ENCODE assay signal across 8 mouse cellular contexts in the genomic region with DNA sequence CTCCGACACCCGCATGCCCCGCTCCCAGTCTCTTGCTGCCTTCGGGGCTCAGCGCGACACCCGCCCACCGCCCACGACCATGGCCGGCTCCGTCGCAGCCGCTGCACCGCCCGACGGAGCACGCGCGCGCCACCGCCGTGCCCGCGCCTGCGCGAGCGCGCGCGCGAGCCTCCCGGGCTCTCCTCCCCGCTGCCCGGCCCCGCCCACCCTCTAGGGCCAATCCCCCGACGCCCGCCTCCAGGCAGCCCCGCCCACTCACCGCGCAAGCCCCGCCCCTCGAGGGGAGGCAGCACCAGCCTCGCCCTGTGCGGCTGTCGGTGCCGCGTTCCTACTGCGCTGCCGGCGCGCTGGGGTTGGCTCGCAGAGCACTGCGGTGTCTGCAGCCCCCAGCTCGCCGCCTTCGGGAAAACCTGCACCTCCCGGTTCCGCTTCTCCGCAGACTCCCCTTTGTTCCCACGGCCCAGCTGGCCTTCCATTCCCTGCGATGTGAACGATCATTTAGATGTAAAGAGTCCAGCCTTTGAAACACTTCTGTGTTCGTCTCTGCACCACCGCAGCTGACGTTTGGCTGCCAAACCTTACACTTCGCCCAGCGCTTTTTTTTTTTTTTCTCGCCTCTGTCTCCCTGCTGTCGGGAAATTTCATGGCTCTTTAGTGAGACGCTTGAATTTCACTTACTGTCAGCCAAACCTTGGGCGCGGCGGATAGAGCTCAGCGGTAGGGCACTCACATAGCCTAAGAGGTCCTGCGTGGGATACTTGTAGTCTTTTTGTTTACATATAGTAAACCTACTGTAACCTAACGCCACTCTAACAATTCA. TPM values are rescaled to one million over a fixed set of nuclear protein-coding genes. Genes with fewer than 3 reads are reported as not detected.
DNase-seq lines count a peak whose midpoint lies in the region; ATAC-seq lines count a peak whose summit lies in the region.

A gene (minus strand): TSS at position 559 of the 820 bp plus-strand sequence.

- DNase-seq in c-Kit-negative CD71-positive TER-119-positive erythroid progenitor cells, embryonic 14.5 days (ENCODE audit: low read depth, low spot score), result peak; percentile 90
- DNase-seq in forebrain, embryonic 10.5 days (ENCODE audit: extremely low spot score, low spot score), result peak; percentile 96
- DNase-seq in kidney, postnatal 36 days, result peak; percentile 96 to 99
- peak; percentile 83 for DNase-seq in telencephalon, adult 2 months (ENCODE audit: low read depth, low spot score)

- H3K4me1 ChIP-seq in forebrain, embryonic 10.5 days, result peaks cover 26% of the 10 kb centered on the region
- H3K4me1 ChIP-seq in heart, embryonic 16.5 days (ENCODE audit: control insufficient read depth, insufficient read depth, low read length), result peaks cover 15% of the 10 kb centered on the region
- H3K4me1 ChIP-seq in liver, embryonic 15.5 days (replicated peaks), result peaks cover 47% of the 10 kb centered on the region
- H3K4me1 ChIP-seq in neural tube, embryonic 12.5 days, result peaks cover 13% of the 10 kb centered on the region

- WGBS in forebrain, embryonic 10.5 days, result under 1% methylated on average over 76 of the region's 77 CpGs
- under 1% methylated on average over 68 of the region's 77 CpGs for WGBS in heart, embryonic 16.5 days
- WGBS in liver, embryonic 15.5 days (ENCODE audit: insufficient replicate concordance), result under 1% methylated on average over 77 of the region's 77 CpGs
- WGBS in neural tube, embryonic 12.5 days, result under 1% methylated on average over 75 of the region's 77 CpGs

- peaks cover 24% of the 10 kb centered on the region for H3K27me3 ChIP-seq in forebrain, embryonic 10.5 days (ENCODE audit: poor library complexity, severe bottlenecking)
- no peaks in the 10 kb centered on the region for H3K27me3 ChIP-seq in heart, embryonic 16.5 days (ENCODE audit: control insufficient read depth, insufficient read depth, low read length)
- no peaks in the 10 kb centered on the region for H3K27me3 ChIP-seq in liver, embryonic 15.5 days
- H3K27me3 ChIP-seq in neural tube, embryonic 12.5 days (replicated peaks), result no peaks in the 10 kb centered on the region; the same call in 1 of the 2 replicates

- no peaks in the 10 kb centered on the region for H3K36me3 ChIP-seq in forebrain, embryonic 10.5 days (replicated peaks)
- no peaks in the 10 kb centered on the region for H3K36me3 ChIP-seq in heart, embryonic 16.5 days (ENCODE audit: control insufficient read depth, insufficient read depth)
- no peaks in the 10 kb centered on the region for H3K36me3 ChIP-seq in liver, embryonic 15.5 days (replicated peaks)
- no peaks in the 10 kb centered on the region for H3K36me3 ChIP-seq in neural tube, embryonic 12.5 days

- peak; percentile 82 for ATAC-seq in CD4-positive, CD25-positive, alpha-beta regulatory T cell, adult 4 months
- ATAC-seq in heart, embryonic 16.5 days (replicated peaks; ENCODE audit: extremely low read depth, insufficient read depth, low FRiP score), result peak; percentile 98
- ATAC-seq in liver, embryonic 15.5 days (ENCODE audit: insufficient read depth), result peak; percentile 91
- peak; percentile 98 for ATAC-seq in neural tube, embryonic 12.5 days (ENCODE audit: low FRiP score, low read depth)

- no peaks in the 10 kb centered on the region for H3K9me3 ChIP-seq in forebrain, embryonic 10.5 days
- no peaks in the 10 kb centered on the region for H3K9me3 ChIP-seq in heart, embryonic 16.5 days (replicated peaks; ENCODE audit: control insufficient read depth, low read length)
- no peaks in the 10 kb centered on the region for H3K9me3 ChIP-seq in liver, embryonic 15.5 days (replicated peaks)
- no peaks in the 10 kb centered on the region for H3K9me3 ChIP-seq in neural tube, embryonic 12.5 days

- peak within 1 kb of the TSS; percentile 94 for H3K4me2 ChIP-seq in heart, embryonic 16.5 days (ENCODE audit: low read depth, low read length)
- peak within 1 kb of the TSS; percentile 95 for H3K4me2 ChIP-seq in liver, embryonic 15.5 days
- peak within 1 kb of the TSS; percentile 73 for H3K4me2 ChIP-seq in neural tube, embryonic 12.5 days (replicated peaks)

- peak within 1 kb of the TSS; percentile 88 for H3K9ac ChIP-seq in heart, embryonic 16.5 days (ENCODE audit: low read length)
- H3K9ac ChIP-seq in liver, embryonic 15.5 days, result peak within 1 kb of the TSS; percentile 92
- peak within 1 kb of the TSS; percentile 86 for H3K9ac ChIP-seq in neural tube, embryonic 12.5 days

- peak within 1 kb of the TSS; percentile 89 for H3K4me3 ChIP-seq in forebrain, embryonic 10.5 days
- peak within 1 kb of the TSS; percentile 85 for H3K4me3 ChIP-seq in heart, embryonic 16.5 days (ENCODE audit: low read length)
- peak within 1 kb of the TSS; percentile 94 for H3K4me3 ChIP-seq in liver, embryonic 15.5 days (replicated peaks)
- H3K4me3 ChIP-seq in neural tube, embryonic 12.5 days, result peak within 1 kb of the TSS; percentile 84

- H3K27ac ChIP-seq in forebrain, embryonic 10.5 days, result peak within 1 kb of the TSS; percentile 93
- H3K27ac ChIP-seq in heart, embryonic 16.5 days (ENCODE audit: low read length), result peak within 1 kb of the TSS; percentile 72
- H3K27ac ChIP-seq in liver, embryonic 15.5 days (replicated peaks), result peak within 1 kb of the TSS; percentile 88
- peak within 1 kb of the TSS; percentile 89 for H3K27ac ChIP-seq in neural tube, embryonic 12.5 days

RNA-seq across cellular contexts. Expression of the gene that starts here (rescaled TPM):
- polyA plus RNA-seq in CD4-positive, CD25-positive, alpha-beta regulatory T cell, adult 4 months (2017; shearing (Covaris generic)), result 1 to 10 TPM in 1 of 2 experiments, under 1 TPM in 1; 0.81 to 1.3 TPM
- 1.9 and 2.2 TPM in 2 replicates for polyA plus RNA-seq in forebrain, embryonic 10.5 days (2016; fragmentation: Nextera tagmentation; extraction: Ambion mirVana)
- 0.98 and 1.5 TPM in 2 replicates for polyA plus RNA-seq in heart, embryonic 16.5 days (2015; fragmentation: Nextera tagmentation; extraction: Ambion mirVana)
- polyA plus RNA-seq in liver, embryonic 15.5 days (2015; fragmentation: Nextera tagmentation; extraction: Ambion mirVana), result 2.1 and 2.9 TPM in 2 replicates
- polyA plus RNA-seq in neural tube, embryonic 12.5 days (2016; fragmentation: Nextera tagmentation; extraction: Ambion mirVana), result 2.3 TPM in 2 replicates

Comparison
In these comparisons a context has a peak if more than half of its experiments do, and no peak if none do; other contexts are left out.
1. Peak in every context shown above with its lines: DNase-seq, ATAC-seq, H3K4me3 ChIP-seq and H3K27ac ChIP-seq.